Mouse (Mus musculus) hindbrain, embryonic 16.5 days (tissue): Measurements from ENCODE around the gene Zfp326. TPM values are rescaled to one million over a fixed set of nuclear protein-coding genes. Genes with fewer than 3 reads are reported as not detected.

Source experiments
- polyA plus RNA-seq: library from polyadenylated mRNA; unstranded; fragments of >200 nt; fragmentation: Nextera tagmentation; extraction: Ambion mirVana; gene quantifications from 2 replicates; pipeline ENCODE4 v1.2.1, GENCODE M21; 2015

The Zfp326 gene
- polyA plus RNA-seq, 1 experiment from 2014 or later, result 39.7 TPM

Other genes starting within 250 kb of the Zfp326 start
- 19.1 and 33.1 TPM in 2 replicates for gene Lrrc8d, start 176.6 kb upstream of the Zfp326 start, polyA plus RNA-seq